Mouse (Mus musculus) bone marrow macrophage, adult 2 months (primary cell): ENCODE data around the gene Ncf1.

Source experiments
- CTCF ChIP-seq: IDR thresholded peaks from 2 replicates; pipeline ENCODE4 v1.5.1; 2012; ENCODE audit warnings: low read depth, mild to moderate bottlenecking, low read length, moderate library complexity
- POLR2A ChIP-seq: IDR thresholded peaks from 2 replicates; pipeline ENCODE4 v1.6.1; 2012; ENCODE audit warnings: mild to moderate bottlenecking, low read depth, low read length, borderline replicate concordance

- TF ChIP-seq POLR2A (no peak), CTCF (no peak)
Observed at GRCm38 (mm10) chr5:134244890-134245289, 15.5 kb upstream of the Ncf1 start.
